Mouse (Mus musculus): Measurements from ENCODE around the gene Nphp1. TPM values are rescaled to one million over a fixed set of nuclear protein-coding genes. Genes with fewer than 3 reads are reported as not detected.

Gene Nphp1
- total RNA-seq (2023) = 1 to 10 TPM; 1.0 to 1.8 TPM

DNA sequence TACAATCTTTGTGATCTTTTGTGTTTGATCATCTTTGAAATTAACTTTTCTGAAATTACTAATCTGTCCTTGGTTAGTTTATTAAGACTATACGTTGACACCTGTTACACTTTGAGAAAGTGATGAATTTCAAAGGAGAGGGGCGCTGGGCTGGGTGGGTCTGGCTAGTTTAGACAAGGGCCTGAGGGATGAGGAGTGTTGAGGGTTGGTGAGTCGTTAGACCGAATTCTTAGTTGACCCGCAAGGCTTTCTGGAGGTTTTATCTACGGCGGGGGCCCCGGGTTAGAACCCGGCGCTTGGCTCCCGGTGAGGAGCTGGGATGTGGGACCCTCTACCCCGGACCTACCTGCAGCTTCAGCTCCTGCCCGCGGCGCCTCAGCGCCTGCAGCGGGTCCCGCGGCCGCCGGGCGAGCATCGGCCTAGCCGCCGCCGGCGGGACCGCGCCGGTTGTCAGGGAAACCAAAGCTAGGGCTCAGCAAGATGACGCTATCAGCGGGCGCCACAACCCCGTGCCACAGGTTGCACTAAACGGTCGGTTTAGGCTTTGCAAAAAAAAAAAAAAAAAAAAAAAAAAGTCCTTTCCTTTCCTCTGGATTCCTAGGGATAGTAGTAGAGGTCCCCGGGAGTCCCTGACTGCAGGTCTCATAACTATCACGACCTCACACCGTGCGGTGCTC is at the start of gene Nphp1:
Gene Nphp1 (minus strand): TSS at position 458 of the 677 bp plus-strand sequence.

GRCm38 (mm10) chr2:127831401-127832102 is 42.9 kb upstream of the Nphp1 start, which contains the start of gene Bub1:
TSS of gene Bub1 (minus strand) at chr2:127831865.

GRCm38 (mm10) chr2:127791919-127792603 is 3.4 kb upstream of the Nphp1 start, which contains the start of gene Mtln:
TSS of gene Mtln (minus strand) at chr2:127792488.

DNA sequence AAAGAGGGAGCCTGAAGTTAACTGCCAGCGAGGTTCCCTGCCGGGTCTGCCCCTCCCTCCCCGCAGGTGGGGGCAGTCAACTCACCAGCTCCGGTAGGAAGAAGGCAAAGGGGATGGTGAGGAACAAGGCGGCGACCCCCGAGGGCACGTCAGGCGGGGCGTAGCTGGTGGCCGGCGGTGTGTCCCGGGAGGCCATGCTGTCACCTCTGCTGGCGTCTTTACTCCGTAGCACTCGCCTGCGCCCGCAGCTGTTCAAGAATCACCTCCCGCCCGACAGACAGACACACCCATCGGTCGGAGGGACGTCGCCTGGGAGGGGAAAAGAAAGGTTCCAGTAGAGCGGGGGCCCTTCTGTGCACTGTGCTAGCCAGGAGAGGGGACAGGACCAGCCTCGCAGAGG is 59.0 kb downstream of the Nphp1 start, which contains the start of gene Mall:
Gene Mall (minus strand): TSS at position 262 of the 400 bp plus-strand sequence.

Other genes with a start within 250 kb of the Nphp1 start
- not detected for gene Prom2, start 247.4 kb downstream of the Nphp1 start, total RNA-seq (2023)
- gene Zfp661, start 201.8 kb downstream of the Nphp1 start, total RNA-seq (2023) = under 1 TPM; 0.88 to 0.94 TPM
- gene Mrps5, start 201.7 kb downstream of the Nphp1 start, total RNA-seq (2023) = 10 to 100 TPM; 44.1 to 57.7 TPM
- gene Mal, start 132.2 kb downstream of the Nphp1 start, total RNA-seq (2023) = not detected
- not detected for gene Mall, start 59.0 kb downstream of the Nphp1 start, total RNA-seq (2023)
- gene Mtln, start 3.6 kb upstream of the Nphp1 start, total RNA-seq (2023) = 1 to 10 TPM; 4.7 to 5.2 TPM
- 10 to 100 TPM; 24.6 to 26.3 TPM for gene Bub1, start 43.0 kb upstream of the Nphp1 start, total RNA-seq (2023)
- not detected for gene Acoxl, start 50.0 kb upstream of the Nphp1 start, total RNA-seq (2023)